Mouse (Mus musculus): ENCODE measurements around the gene Ambra1. TPM values are rescaled to one million over a fixed set of nuclear protein-coding genes. Genes with fewer than 3 reads are reported as not detected.

The Ambra1 gene
- total RNA-seq, 1 experiment from 2014 or later = 37.2 TPM

GRCm38 (mm10) chr2:91961901-91962761 lies 232.2 kb downstream of the Ambra1 start:
- DNase-seq = no peak

- peak; percentile 53 for DNase-seq
These were observed 233.0 kb downstream of the Ambra1 start for GRCm38 (mm10) chr2:91962864-91963401.

- DNase-seq = peak; percentile 98
These were observed 233.6 kb downstream of the Ambra1 start for GRCm38 (mm10) chr2:91963443-91963932.

GRCm38 (mm10) chr2:91964610-91965204 lies 234.8 kb downstream of the Ambra1 start:
- no peak for DNase-seq

GRCm38 (mm10) chr2:91965417-91965816 lies 235.5 kb downstream of the Ambra1 start:
- peak; percentile 64 for DNase-seq

- no peak for DNase-seq
These were observed 236.4 kb downstream of the Ambra1 start for GRCm38 (mm10) chr2:91966367-91966766.

GRCm38 (mm10) chr2:91967962-91968361 lies 238.0 kb downstream of the Ambra1 start:
- no peak for DNase-seq

Small RNA genes lying within 50 kb of the gene (microRNA-seq; reads per million reads assigned to microRNA genes)
- 0 to 0.36 reads per million in 2 experiments for gene Mir6999

Other genes starting within 250 kb of the Ambra1 start
- gene Ckap5, start 203.4 kb upstream of the Ambra1 start, total RNA-seq (2021) = 45.1 and 49.3 TPM in 2 replicates
- 0.15 and 13.7 TPM in 2 replicates for gene F2, start 93.7 kb upstream of the Ambra1 start, total RNA-seq (2021)
- gene Zfp408, start 80.3 kb upstream of the Ambra1 start, total RNA-seq (2021) = 14.5 and 15.5 TPM in 2 replicates
- gene Arhgap1, start 80.3 kb upstream of the Ambra1 start, total RNA-seq (2021) = 58.7 and 68.6 TPM in 2 replicates
- 67.5 and 84.1 TPM in 2 replicates for gene Atg13, start 19.6 kb upstream of the Ambra1 start, total RNA-seq (2021)
- gene Harbi1, start 19.3 kb upstream of the Ambra1 start, total RNA-seq (2021) = 12.5 and 13.9 TPM in 2 replicates
- 0.94 and 1.7 TPM in 2 replicates for gene Chrm4, start 197.1 kb downstream of the Ambra1 start, total RNA-seq (2021)
- 3.5 and 5.8 TPM in 2 replicates for gene Mdk, start 202.2 kb downstream of the Ambra1 start, total RNA-seq (2021)
- not detected in 2 replicates for gene Gm9821, start 215.6 kb downstream of the Ambra1 start, total RNA-seq (2021)
- gene Dgkz, start 245.7 kb downstream of the Ambra1 start, total RNA-seq (2021) = 42.2 and 61.5 TPM in 2 replicates